9 mouse cellular contexts compared by ENCODE assay signal in genomic region chr5:90964316-90964715, GRCm38 (mm10). TPM values are rescaled to one million over a fixed set of nuclear protein-coding genes. Genes with fewer than 3 reads are reported as not detected.
A peak's percentile ranks its signal among the peaks of the same experiment; 100 is the strongest.
DNase-seq lines count a peak whose midpoint lies in the region; ATAC-seq and TF ChIP-seq lines count a peak whose summit lies in the region.
"Had no signal": no experiment of that assay in that cellular context is flagged by ENCODE, and none has a peak within 500 bp of the region (broad histone marks: within the 10 kb centered on the region; RNA-seq: fewer than 3 reads in every experiment).

No protein-coding gene starts in this region.

- 72% methylated on average over 4 of the region's 4 CpGs for WGBS in kidney, embryonic 15.5 days
- WGBS in lung, adult 2 months = 78% methylated on average over 4 of the region's 4 CpGs
- 68% methylated on average over 4 of the region's 4 CpGs for WGBS in intestine, embryonic 16.5 days

- peak; percentile 76 for TF ChIP-seq CTCF in G1E (IDR thresholded peaks at IDR 0.05; ENCODE audit: low read depth, low read length)
- peak; percentile 83 for TF ChIP-seq CTCF in lung, adult 2 months (IDR thresholded peaks at IDR 0.05; ENCODE audit: insufficient read depth, low read length)

- no peak for TF ChIP-seq POLR2A in lung, adult 2 months (IDR thresholded peaks at IDR 0.05; ENCODE audit: borderline replicate concordance, extremely low read depth, low read depth, low read length)

- no peak overlapping the region for H3K4me2 ChIP-seq in kidney, embryonic 15.5 days
- H3K4me2 ChIP-seq in intestine, embryonic 16.5 days (ENCODE audit: low read depth, low read length) = no peak overlapping the region
- H3K4me2 ChIP-seq: midbrain, embryonic 12.5 days had no signal

- ATAC-seq in kidney, embryonic 15.5 days (replicated peaks; ENCODE audit: low FRiP score) = no peak
- no peak for ATAC-seq in G1E (ENCODE audit: extremely low read depth, insufficient number of reproducible peaks, low FRiP score, poor library complexity, severe bottlenecking)
- no peak for ATAC-seq in intestine, embryonic 16.5 days

- no peak overlapping the region for H3K4me3 ChIP-seq in kidney, embryonic 15.5 days (replicated peaks)
- H3K4me3 ChIP-seq in G1E (ENCODE audit: low read depth, low read length) = no peak overlapping the region
- H3K4me3 ChIP-seq in lung, adult 2 months (replicated peaks; ENCODE audit: extremely low read depth, low read depth, low read length) = no peak overlapping the region
- H3K4me3 ChIP-seq in intestine, embryonic 16.5 days (ENCODE audit: low read length) = no peak overlapping the region
- H3K4me3 ChIP-seq: midbrain, embryonic 12.5 days had no signal

- H3K4me1 ChIP-seq in kidney, embryonic 15.5 days = no peaks in the 10 kb centered on the region
- H3K4me1 ChIP-seq in G1E (ENCODE audit: insufficient read depth, low read depth, low read length) = no peaks in the 10 kb centered on the region
- H3K4me1 ChIP-seq in lung, adult 2 months (ENCODE audit: control insufficient read depth, insufficient read depth, low read length) = no peaks in the 10 kb centered on the region
- H3K4me1 ChIP-seq in intestine, embryonic 16.5 days (ENCODE audit: control insufficient read depth, insufficient read depth, low read length) = no peaks in the 10 kb centered on the region
- H3K4me1 ChIP-seq: midbrain, embryonic 12.5 days had no signal

- peak; percentile 35 for DNase-seq in kidney, adult 18-20 months
- no peak for DNase-seq in G1E (ENCODE audit: low spot score)
- peak; percentile 15 for DNase-seq in brain, adult 2 months (ENCODE audit: low read depth, low spot score)
- DNase-seq in lung, adult 2 months = no peak
- peak; percentile 58 for DNase-seq in thymus, postnatal 4 days
- DNase-seq in heart, adult 9 months (ENCODE audit: low spot score in 2 of 2) = no peak

- H3K9ac ChIP-seq in kidney, embryonic 15.5 days = no peak overlapping the region
- no peak overlapping the region for H3K9ac ChIP-seq in intestine, embryonic 16.5 days (ENCODE audit: low read depth, low read length)
- H3K9ac ChIP-seq: midbrain, embryonic 12.5 days had no signal

- H3K27ac ChIP-seq in kidney, embryonic 15.5 days = no peak overlapping the region
- H3K27ac ChIP-seq in intestine, embryonic 16.5 days (ENCODE audit: low read length) = no peak overlapping the region
- H3K27ac ChIP-seq: midbrain, embryonic 12.5 days had no signal

- H3K27me3 ChIP-seq in kidney, embryonic 15.5 days = no peaks in the 10 kb centered on the region
- no peaks in the 10 kb centered on the region for H3K27me3 ChIP-seq in G1E (ENCODE audit: insufficient read depth, low read length)
- no peaks in the 10 kb centered on the region for H3K27me3 ChIP-seq in intestine, embryonic 16.5 days (replicated peaks; ENCODE audit: control insufficient read depth, insufficient read depth, low read length)
- H3K27me3 ChIP-seq: midbrain, embryonic 12.5 days had no signal

- H3K36me3 ChIP-seq in kidney, embryonic 15.5 days = peaks cover 8% of the 10 kb centered on the region; the same call in 1 of the 2 replicates
- H3K36me3 ChIP-seq in G1E (replicated peaks) = no peaks in the 10 kb centered on the region
- H3K36me3 ChIP-seq in intestine, embryonic 16.5 days (ENCODE audit: control insufficient read depth, insufficient read depth, low read length) = no peaks in the 10 kb centered on the region

- H3K9me3 ChIP-seq in kidney, embryonic 15.5 days (replicated peaks) = no peaks in the 10 kb centered on the region
- H3K9me3 ChIP-seq in G1E (replicated peaks) = no peaks in the 10 kb centered on the region
- no peaks in the 10 kb centered on the region for H3K9me3 ChIP-seq in intestine, embryonic 16.5 days (ENCODE audit: control insufficient read depth, low read length)
- H3K9me3 ChIP-seq: midbrain, embryonic 12.5 days had no signal

RNA-seq across cellular contexts. Expression of gene Mthfd2l, which starts 33.4 kb away (rescaled TPM):
- polyA plus RNA-seq in kidney, embryonic 15.5 days (2015; fragmentation: Nextera tagmentation; extraction: Ambion mirVana) = 47.1 and 61.2 TPM in 2 replicates
- 6.6 and 12.9 TPM in 2 replicates for total RNA-seq in G1E (2014; fragmentation: Nextera tagmentation)
- 12.8 and 16.0 TPM in 2 replicates for total RNA-seq in G1E (2017)
- 12.4 and 18.0 TPM in 2 replicates for polyA plus RNA-seq in G1E (2012)
- 21.9 and 40.0 TPM in 2 replicates for polyA plus RNA-seq in lung, adult 2 months (2012; rRNA removed)
- 31.1 and 33.1 TPM in 2 replicates for polyA plus RNA-seq in intestine, embryonic 16.5 days (2015; fragmentation: Nextera tagmentation; extraction: Ambion mirVana)

Comparison
In these comparisons a context has a peak if more than half of its experiments do, and no peak if none do; other contexts are left out.
1. DNase-seq: peak in kidney, adult 18-20 months (single experiment), brain, adult 2 months (single experiment) and thymus, postnatal 4 days (single experiment); none in G1E (single experiment), lung, adult 2 months (single experiment) and heart, adult 9 months (0 of 2).